Mouse (Mus musculus): ENCODE results near the gene Msantd1. TPM values are rescaled to one million over a fixed set of nuclear protein-coding genes. Genes with fewer than 3 reads are reported as not detected.

Gene Msantd1
- polyA plus RNA-seq, 1 experiment from 2014 or later: 3.9 TPM

- no peaks in the 10 kb centered on the region for H3K9me3 ChIP-seq (ENCODE audit: control insufficient read depth, low read length)
- ATAC-seq (ENCODE audit: low read depth): no peak
- no peak overlapping the region for H3K4me3 ChIP-seq (ENCODE audit: low read depth, low read length)
- no peak overlapping the region for H3K4me2 ChIP-seq (ENCODE audit: low read depth, low read length)
- no peak overlapping the region for H3K27ac ChIP-seq (ENCODE audit: low read depth, low read length)
- peaks cover 68% of the 10 kb centered on the region for H3K36me3 ChIP-seq (ENCODE audit: control insufficient read depth, insufficient read depth, low read length)
- WGBS: 71% methylated on average over 5 of the region's 5 CpGs
- no peaks in the 10 kb centered on the region for H3K4me1 ChIP-seq (ENCODE audit: control insufficient read depth, insufficient read depth, low read length)
- no peaks in the 10 kb centered on the region for H3K27me3 ChIP-seq (ENCODE audit: control insufficient read depth, insufficient read depth, low read length)
- H3K9ac ChIP-seq (replicated peaks; ENCODE audit: low read depth, low read length): no peak overlapping the region
Observed at GRCm38 (mm10) chr5:34902811-34903385, 4.9 kb upstream of the Msantd1 start.

DNA sequence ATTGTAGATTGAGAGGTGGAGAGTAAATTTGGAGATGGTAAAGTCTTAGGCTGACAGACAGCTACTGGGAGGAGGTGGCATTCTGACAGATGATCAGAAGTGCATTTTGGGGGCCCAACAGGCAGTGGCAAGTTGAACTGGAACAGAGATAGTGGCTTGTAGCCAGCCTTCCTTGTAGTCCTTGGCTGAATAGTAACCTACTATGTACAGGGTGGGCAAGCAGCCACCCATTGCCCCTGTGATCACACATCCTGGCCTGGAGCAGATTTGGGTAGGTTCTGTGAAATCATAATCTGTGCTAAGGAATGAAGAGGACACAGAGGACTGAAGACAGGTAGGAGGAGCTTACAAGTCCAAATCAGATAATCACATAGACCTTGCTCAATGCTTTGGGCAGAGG lies 3.4 kb upstream of the Msantd1 start:
- Histone ChIP-seq H3K27me3 (ENCODE audit: control insufficient read depth, insufficient read depth, low read length) (no peaks in the 10 kb centered on the region), H3K9ac (replicated peaks; ENCODE audit: low read depth, low read length) (no peak overlapping the region), H3K4me3 (ENCODE audit: low read depth, low read length) (no peak overlapping the region), H3K27ac (ENCODE audit: low read depth, low read length) (no peak overlapping the region), H3K4me1 (ENCODE audit: control insufficient read depth, insufficient read depth, low read length) (no peaks in the 10 kb centered on the region), H3K9me3 (ENCODE audit: control insufficient read depth, low read length) (no peaks in the 10 kb centered on the region), H3K4me2 (ENCODE audit: low read depth, low read length) (no peak overlapping the region), H3K36me3 (ENCODE audit: control insufficient read depth, insufficient read depth, low read length) (peaks cover 61% of the 10 kb centered on the region)
- no peak for ATAC-seq (ENCODE audit: low read depth)

GRCm38 (mm10) chr5:34907230-34907629 lies 582 bp upstream of the Msantd1 start:
- no peaks in the 10 kb centered on the region for H3K4me1 ChIP-seq (ENCODE audit: control insufficient read depth, insufficient read depth, low read length)
- no peaks in the 10 kb centered on the region for H3K9me3 ChIP-seq (ENCODE audit: control insufficient read depth, low read length)
- H3K9ac ChIP-seq (replicated peaks; ENCODE audit: low read depth, low read length): no peak overlapping the region
- no peak for ATAC-seq (ENCODE audit: low read depth)
- H3K27ac ChIP-seq (ENCODE audit: low read depth, low read length): no peak overlapping the region
- H3K36me3 ChIP-seq (ENCODE audit: control insufficient read depth, insufficient read depth, low read length): peaks cover 50% of the 10 kb centered on the region
- H3K4me2 ChIP-seq (ENCODE audit: low read depth, low read length): no peak overlapping the region
- 93% methylated on average over 4 of the region's 4 CpGs for WGBS
- no peak overlapping the region for H3K4me3 ChIP-seq (ENCODE audit: low read depth, low read length)
- no peaks in the 10 kb centered on the region for H3K27me3 ChIP-seq (ENCODE audit: control insufficient read depth, insufficient read depth, low read length)

DNA sequence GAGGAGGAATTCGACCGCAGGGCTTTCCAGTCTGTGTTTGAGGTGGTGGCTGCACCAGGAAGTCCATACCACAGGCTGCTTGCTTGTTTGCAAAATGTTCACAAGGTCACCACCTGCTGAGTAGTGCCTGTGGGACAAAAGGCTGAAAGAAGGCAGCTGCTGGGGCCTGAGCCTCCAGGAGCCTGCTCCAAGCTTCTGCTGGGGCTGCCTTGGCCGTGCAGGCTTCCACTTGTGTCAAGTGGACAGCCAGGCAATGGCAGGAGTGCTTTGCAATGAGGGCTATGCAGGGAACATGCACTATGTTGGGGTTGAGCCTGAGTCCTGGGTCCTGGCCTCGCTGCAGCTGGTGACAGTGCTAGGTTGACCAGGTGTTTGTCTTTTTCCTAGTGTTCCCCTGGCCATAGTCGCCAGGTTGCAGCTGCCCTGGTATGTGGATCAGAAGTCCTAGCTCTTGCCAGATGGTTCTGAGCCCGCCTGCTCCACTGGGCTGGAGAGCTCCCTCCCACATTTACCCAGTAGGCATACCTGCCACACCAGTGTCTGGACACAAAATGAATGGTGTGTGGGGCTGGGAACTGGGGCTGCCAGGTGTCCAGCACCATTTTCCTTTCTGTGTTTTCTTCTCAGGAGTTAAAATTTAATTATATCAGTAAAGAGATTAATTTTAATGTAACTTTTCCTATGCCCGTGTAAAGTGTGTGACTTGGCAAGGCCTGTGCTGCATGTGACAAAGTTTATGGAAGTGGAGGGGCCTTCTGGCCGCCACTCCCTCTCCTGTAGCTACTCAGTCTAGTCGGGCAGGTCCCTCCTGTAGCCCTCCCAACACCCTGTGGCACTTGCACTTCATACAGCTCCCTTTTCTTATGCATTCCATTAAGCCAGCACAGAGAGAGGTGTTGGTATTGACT lies 1.2 kb downstream of the Msantd1 start:
- 80% methylated on average over 9 of the region's 9 CpGs for WGBS
- Histone ChIP-seq H3K4me3 (ENCODE audit: low read depth, low read length) (no peak overlapping the region), H3K4me1 (ENCODE audit: control insufficient read depth, insufficient read depth, low read length) (no peaks in the 10 kb centered on the region), H3K36me3 (ENCODE audit: control insufficient read depth, insufficient read depth, low read length) (peaks cover 48% of the 10 kb centered on the region), H3K9ac (replicated peaks; ENCODE audit: low read depth, low read length) (no peak overlapping the region), H3K27me3 (ENCODE audit: control insufficient read depth, insufficient read depth, low read length) (no peaks in the 10 kb centered on the region), H3K27ac (ENCODE audit: low read depth, low read length) (no peak overlapping the region), H3K4me2 (ENCODE audit: low read depth, low read length) (no peak overlapping the region), H3K9me3 (ENCODE audit: control insufficient read depth, low read length) (no peaks in the 10 kb centered on the region)
- ATAC-seq (ENCODE audit: low read depth): no peak

GRCm38 (mm10) chr5:34909634-34910503 lies 2.1 kb downstream of the Msantd1 start:
- Histone ChIP-seq H3K27ac (ENCODE audit: low read depth, low read length) (no peak overlapping the region), H3K9ac (replicated peaks; ENCODE audit: low read depth, low read length) (no peak overlapping the region), H3K4me3 (ENCODE audit: low read depth, low read length) (no peak overlapping the region), H3K27me3 (ENCODE audit: control insufficient read depth, insufficient read depth, low read length) (no peaks in the 10 kb centered on the region), H3K9me3 (ENCODE audit: control insufficient read depth, low read length) (no peaks in the 10 kb centered on the region), H3K4me1 (ENCODE audit: control insufficient read depth, insufficient read depth, low read length) (no peaks in the 10 kb centered on the region), H3K4me2 (ENCODE audit: low read depth, low read length) (no peak overlapping the region), H3K36me3 (ENCODE audit: control insufficient read depth, insufficient read depth, low read length) (peaks cover 39% of the 10 kb centered on the region)
- no peak for ATAC-seq (ENCODE audit: low read depth)
- WGBS: 100% methylated on average over 1 of the region's 1 CpGs

- no peak overlapping the region for H3K4me2 ChIP-seq (ENCODE audit: low read depth, low read length)
- H3K4me1 ChIP-seq (ENCODE audit: control insufficient read depth, insufficient read depth, low read length): no peaks in the 10 kb centered on the region
- no peak overlapping the region for H3K4me3 ChIP-seq (ENCODE audit: low read depth, low read length)
- WGBS: 62% methylated on average over 4 of the region's 4 CpGs
- peaks cover 35% of the 10 kb centered on the region for H3K36me3 ChIP-seq (ENCODE audit: control insufficient read depth, insufficient read depth, low read length)
- no peak overlapping the region for H3K27ac ChIP-seq (ENCODE audit: low read depth, low read length)
- H3K9me3 ChIP-seq (ENCODE audit: control insufficient read depth, low read length): no peaks in the 10 kb centered on the region
- ATAC-seq (ENCODE audit: low read depth): no peak
- H3K27me3 ChIP-seq (ENCODE audit: control insufficient read depth, insufficient read depth, low read length): no peaks in the 10 kb centered on the region
- no peak overlapping the region for H3K9ac ChIP-seq (replicated peaks; ENCODE audit: low read depth, low read length)
Observed at GRCm38 (mm10) chr5:34910504-34910815, 2.6 kb downstream of the Msantd1 start.

GRCm38 (mm10) chr5:34915801-34916200 lies 8.0 kb downstream of the Msantd1 start:
- Histone ChIP-seq H3K9ac (replicated peaks; ENCODE audit: low read depth, low read length) (no peak overlapping the region), H3K4me2 (ENCODE audit: low read depth, low read length) (no peak overlapping the region), H3K27me3 (ENCODE audit: control insufficient read depth, insufficient read depth, low read length) (no peaks in the 10 kb centered on the region), H3K27ac (ENCODE audit: low read depth, low read length) (no peak overlapping the region), H3K4me1 (ENCODE audit: control insufficient read depth, insufficient read depth, low read length) (peaks cover 3% of the 10 kb centered on the region; the same call in 1 of the 2 replicates), H3K9me3 (ENCODE audit: control insufficient read depth, low read length) (no peaks in the 10 kb centered on the region), H3K4me3 (ENCODE audit: low read depth, low read length) (no peak overlapping the region), H3K36me3 (ENCODE audit: control insufficient read depth, insufficient read depth, low read length) (no peaks in the 10 kb centered on the region)
- 13% methylated on average over 1 of the region's 1 CpGs for WGBS
- ATAC-seq (ENCODE audit: low read depth): peak; percentile 77; the same call in 1 of the 2 replicates

DNA sequence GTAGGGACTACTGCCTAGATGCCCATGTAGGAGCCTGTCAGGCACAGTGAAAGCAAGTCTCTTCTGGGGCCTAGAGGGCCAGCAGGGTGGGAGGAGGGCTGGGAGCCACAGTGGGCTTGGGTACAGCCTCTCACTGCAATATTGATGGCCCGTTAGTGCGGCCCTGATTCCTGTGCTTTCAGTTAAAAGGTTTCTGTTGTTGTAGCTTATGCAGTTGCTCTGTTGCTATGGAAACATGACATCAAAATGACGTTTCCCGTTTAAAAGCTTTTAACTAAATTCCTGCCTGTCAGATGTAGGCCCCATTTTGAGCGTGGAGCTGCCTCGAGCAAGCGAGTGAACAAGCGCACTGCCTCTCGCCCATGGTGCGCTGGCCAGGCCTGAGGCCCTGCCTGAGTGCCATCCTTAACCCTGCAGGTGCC lies 9.4 kb downstream of the Msantd1 start:
- ATAC-seq (ENCODE audit: low read depth): peak; percentile 36; the same call in 1 of the 2 replicates
- Histone ChIP-seq H3K9ac (replicated peaks; ENCODE audit: low read depth, low read length) (no peak overlapping the region), H3K4me1 (ENCODE audit: control insufficient read depth, insufficient read depth, low read length) (peaks cover 3% of the 10 kb centered on the region; the same call in 1 of the 2 replicates), H3K9me3 (ENCODE audit: control insufficient read depth, low read length) (no peaks in the 10 kb centered on the region), H3K4me2 (ENCODE audit: low read depth, low read length) (no peak overlapping the region), H3K27ac (ENCODE audit: low read depth, low read length) (0 out of 2 replicates have a peak overlapping the region, but pooled peaks have one; percentile 24), H3K27me3 (ENCODE audit: control insufficient read depth, insufficient read depth, low read length) (no peaks in the 10 kb centered on the region), H3K4me3 (ENCODE audit: low read depth, low read length) (no peak overlapping the region), H3K36me3 (ENCODE audit: control insufficient read depth, insufficient read depth, low read length) (no peaks in the 10 kb centered on the region)
- WGBS: 37% methylated on average over 10 of the region's 10 CpGs

Measured in neural tube, embryonic 14.5 days (tissue).